Comparison of ENCODE assay signal across 8 mouse cellular contexts in the genomic region with DNA sequence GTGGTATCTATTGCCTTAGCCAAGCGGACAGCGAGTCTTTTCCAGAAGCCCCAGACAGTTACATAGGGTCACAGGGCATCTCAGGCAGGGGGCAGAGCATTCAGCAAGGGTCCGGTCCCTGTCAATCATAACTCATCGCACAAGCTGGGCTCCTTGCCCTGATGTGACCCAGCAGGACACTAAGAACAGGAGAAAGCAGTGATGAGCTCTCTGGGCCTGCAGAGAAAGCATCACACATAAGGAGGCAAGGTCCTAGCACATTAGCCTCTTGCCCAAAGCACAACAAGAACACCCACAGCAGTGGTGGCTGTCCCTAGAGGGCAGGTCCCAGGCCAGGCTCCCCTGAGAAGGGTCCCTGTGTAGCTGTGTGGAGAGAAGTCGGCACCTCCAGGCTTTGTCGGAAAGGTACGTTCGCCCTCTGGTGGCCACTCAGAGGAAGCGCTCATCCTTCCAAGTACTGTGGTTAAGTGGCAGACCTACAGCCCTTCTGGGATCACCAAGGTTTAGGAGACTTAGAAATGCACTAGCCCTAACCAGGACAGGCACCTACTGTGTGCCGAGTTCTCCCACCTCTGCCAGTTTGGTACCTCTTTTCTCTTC.
DNase-seq lines count a peak whose midpoint lies in the region; ATAC-seq lines count a peak whose summit lies in the region.

No protein-coding gene starts in this region.

- 37% methylated on average over 10 of the region's 10 CpGs for WGBS in forebrain, embryonic 15.5 days
- WGBS in intestine, embryonic 15.5 days = 35% methylated on average over 10 of the region's 10 CpGs
- WGBS in liver, embryonic 13.5 days (ENCODE audit: insufficient replicate concordance) = 31% methylated on average over 10 of the region's 10 CpGs
- WGBS in neural tube, embryonic 11.5 days = 35% methylated on average over 10 of the region's 10 CpGs
- WGBS in stomach, embryonic 15.5 days = 33% methylated on average over 10 of the region's 10 CpGs

- peaks cover 12% of the 10 kb centered on the region for H3K4me1 ChIP-seq in forebrain, embryonic 15.5 days
- peaks cover 11% of the 10 kb centered on the region for H3K4me1 ChIP-seq in intestine, embryonic 15.5 days (replicated peaks)
- no peaks in the 10 kb centered on the region for H3K4me1 ChIP-seq in liver, embryonic 13.5 days (replicated peaks)
- 0 out of 2 replicates have a peak, but pooled peaks cover 6% of the 10 kb centered on the region for H3K4me1 ChIP-seq in neural tube, embryonic 11.5 days (ENCODE audit: control insufficient read depth, insufficient read depth, low read length)
- H3K4me1 ChIP-seq in stomach, embryonic 15.5 days = peaks cover 16% of the 10 kb centered on the region

- peak; percentile 68 to 81 for DNase-seq in layer of hippocampus, postnatal 10 days (ENCODE audit: low spot score in 2 of 2)
- no peak for DNase-seq in layer of hippocampus, adult 11-12 months (ENCODE audit: low spot score)
- peak; percentile 38 to 70 for DNase-seq in cerebellum, adult 18-20 months
- peak; percentile 11 for DNase-seq in liver, embryonic 13.5 days
- DNase-seq in neural tube, embryonic 11.5 days (ENCODE audit: low spot score) = peak; percentile 72

- ATAC-seq in forebrain, embryonic 15.5 days (replicated peaks) = peak; percentile 66
- ATAC-seq in intestine, embryonic 15.5 days = peak; percentile 64
- no peak for ATAC-seq in liver, embryonic 13.5 days (ENCODE audit: low read depth)
- peak; percentile 71 for ATAC-seq in neural tube, embryonic 11.5 days (ENCODE audit: insufficient read depth, low FRiP score, low TSS enrichment)
- peak; percentile 44; the same call in 1 of the 2 replicates for ATAC-seq in stomach, embryonic 15.5 days (ENCODE audit: insufficient read depth, low FRiP score, low read depth)

- H3K9me3 ChIP-seq in forebrain, embryonic 15.5 days = no peaks in the 10 kb centered on the region
- no peaks in the 10 kb centered on the region for H3K9me3 ChIP-seq in intestine, embryonic 15.5 days
- H3K9me3 ChIP-seq in liver, embryonic 13.5 days (replicated peaks) = peaks cover 13% of the 10 kb centered on the region; the same call in 1 of the 2 replicates
- no peaks in the 10 kb centered on the region for H3K9me3 ChIP-seq in neural tube, embryonic 11.5 days (ENCODE audit: control insufficient read depth, low read length)
- H3K9me3 ChIP-seq in stomach, embryonic 15.5 days = no peaks in the 10 kb centered on the region

- no peak overlapping the region for H3K27ac ChIP-seq in forebrain, embryonic 15.5 days (replicated peaks)
- H3K27ac ChIP-seq in intestine, embryonic 15.5 days = no peak overlapping the region
- H3K27ac ChIP-seq in liver, embryonic 13.5 days = no peak overlapping the region
- H3K27ac ChIP-seq in neural tube, embryonic 11.5 days (ENCODE audit: low read depth, low read length) = no peak overlapping the region
- no peak overlapping the region for H3K27ac ChIP-seq in stomach, embryonic 15.5 days

- H3K9ac ChIP-seq in forebrain, embryonic 15.5 days (replicated peaks) = no peak overlapping the region
- H3K9ac ChIP-seq in intestine, embryonic 15.5 days = no peak overlapping the region
- no peak overlapping the region for H3K9ac ChIP-seq in liver, embryonic 13.5 days
- peak overlapping the region; percentile 18; the same call in 1 of the 2 replicates for H3K9ac ChIP-seq in neural tube, embryonic 11.5 days (ENCODE audit: low read length)
- H3K9ac ChIP-seq in stomach, embryonic 15.5 days = no peak overlapping the region

- no peaks in the 10 kb centered on the region for H3K27me3 ChIP-seq in forebrain, embryonic 15.5 days
- H3K27me3 ChIP-seq in intestine, embryonic 15.5 days (replicated peaks) = no peaks in the 10 kb centered on the region
- peaks cover 7% of the 10 kb centered on the region; the same call in 1 of the 2 replicates for H3K27me3 ChIP-seq in liver, embryonic 13.5 days
- no peaks in the 10 kb centered on the region for H3K27me3 ChIP-seq in neural tube, embryonic 11.5 days (ENCODE audit: control insufficient read depth, insufficient read depth, low read length)
- H3K27me3 ChIP-seq in stomach, embryonic 15.5 days (replicated peaks) = no peaks in the 10 kb centered on the region

- no peak overlapping the region for H3K4me2 ChIP-seq in forebrain, embryonic 15.5 days (replicated peaks)
- H3K4me2 ChIP-seq in intestine, embryonic 15.5 days (replicated peaks) = no peak overlapping the region
- no peak overlapping the region for H3K4me2 ChIP-seq in liver, embryonic 13.5 days
- H3K4me2 ChIP-seq in neural tube, embryonic 11.5 days (ENCODE audit: low read depth) = no peak overlapping the region
- H3K4me2 ChIP-seq in stomach, embryonic 15.5 days = no peak overlapping the region

- no peaks in the 10 kb centered on the region for H3K36me3 ChIP-seq in forebrain, embryonic 15.5 days
- H3K36me3 ChIP-seq in intestine, embryonic 15.5 days = no peaks in the 10 kb centered on the region
- no peaks in the 10 kb centered on the region for H3K36me3 ChIP-seq in liver, embryonic 13.5 days
- no peaks in the 10 kb centered on the region for H3K36me3 ChIP-seq in neural tube, embryonic 11.5 days (ENCODE audit: control insufficient read depth, insufficient read depth, low read length)
- no peaks in the 10 kb centered on the region for H3K36me3 ChIP-seq in stomach, embryonic 15.5 days

- no peak overlapping the region for H3K4me3 ChIP-seq in forebrain, embryonic 15.5 days
- no peak overlapping the region for H3K4me3 ChIP-seq in intestine, embryonic 15.5 days (replicated peaks)
- no peak overlapping the region for H3K4me3 ChIP-seq in liver, embryonic 13.5 days (replicated peaks)
- no peak overlapping the region for H3K4me3 ChIP-seq in neural tube, embryonic 11.5 days (ENCODE audit: low read depth, low read length)
- no peak overlapping the region for H3K4me3 ChIP-seq in stomach, embryonic 15.5 days (replicated peaks)
